In the genomic region with DNA sequence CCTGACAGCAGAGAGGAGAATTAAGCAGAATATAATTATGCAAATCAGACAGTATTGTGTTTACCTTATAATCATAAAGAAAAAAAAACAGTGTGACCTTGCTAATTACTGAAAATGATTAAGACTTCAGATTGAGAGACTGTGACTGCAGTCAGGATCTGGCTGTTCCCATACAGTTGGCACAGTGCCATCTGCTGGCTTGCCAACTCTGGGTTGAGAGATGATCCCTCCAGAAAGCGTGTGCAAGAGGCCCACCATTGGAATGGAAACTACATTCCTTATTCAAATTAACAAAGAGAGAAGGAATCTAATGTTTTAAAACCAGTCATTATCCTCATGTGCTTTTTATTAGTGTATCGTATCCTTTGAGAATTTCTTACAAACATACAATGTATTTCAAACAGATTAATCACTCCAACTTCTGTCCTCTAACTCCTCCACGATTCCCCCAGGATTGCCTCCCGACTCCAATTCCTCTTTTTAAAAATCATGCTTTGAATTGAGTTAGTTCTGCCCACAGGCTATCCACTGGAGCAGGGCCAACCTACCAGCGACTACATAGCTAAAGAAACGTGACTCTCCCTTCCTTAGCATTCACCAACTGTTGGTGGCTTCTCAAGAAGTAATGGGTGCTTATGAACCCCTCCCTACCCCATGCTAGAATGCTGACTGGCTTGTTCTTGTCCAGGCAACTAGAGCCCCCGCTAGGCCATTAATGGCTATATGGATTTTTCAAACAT, we compare ENCODE assay signal across 8 mouse cellular contexts.
DNase-seq lines count a peak whose midpoint lies in the region; ATAC-seq and TF ChIP-seq lines count a peak whose summit lies in the region.
"Had no signal": no experiment of that assay in that cellular context is flagged by ENCODE, and none has a peak within 500 bp of the region (broad histone marks: within the 10 kb centered on the region; RNA-seq: fewer than 3 reads in every experiment).

No protein-coding gene starts in this region.

- H3K27ac ChIP-seq in hindbrain, embryonic 13.5 days: no peak overlapping the region
- no peak overlapping the region for H3K27ac ChIP-seq in hindbrain, embryonic 10.5 days
- no peak overlapping the region for H3K27ac ChIP-seq in CH12.LX (ENCODE audit: insufficient read depth, low read depth)
- H3K27ac ChIP-seq: left cerebral cortex, adult 2 months had no signal

- no peak overlapping the region for H3K4me3 ChIP-seq in hindbrain, embryonic 13.5 days
- H3K4me3 ChIP-seq in hindbrain, embryonic 10.5 days: no peak overlapping the region
- H3K4me3 ChIP-seq in CH12.LX (replicated peaks in 1 of 3; ENCODE audit: low read depth in 2 of 3, low read length in 2 of 3, poor library complexity in 1 of 3): no peak overlapping the region
- H3K4me3 ChIP-seq: left cerebral cortex, adult 2 months had no signal

- H3K9me3 ChIP-seq in hindbrain, embryonic 13.5 days: no peaks in the 10 kb centered on the region
- H3K9me3 ChIP-seq in hindbrain, embryonic 10.5 days: no peaks in the 10 kb centered on the region
- no peaks in the 10 kb centered on the region for H3K9me3 ChIP-seq in CH12.LX (replicated peaks; ENCODE audit: low read length)

- no peaks in the 10 kb centered on the region for H3K4me1 ChIP-seq in hindbrain, embryonic 13.5 days (replicated peaks)
- no peaks in the 10 kb centered on the region for H3K4me1 ChIP-seq in hindbrain, embryonic 10.5 days (replicated peaks)
- H3K4me1 ChIP-seq in CH12.LX (ENCODE audit: control insufficient read depth in 1 of 2, insufficient read depth in 2 of 2): no peaks in the 10 kb centered on the region

- H3K79me2 ChIP-seq in CH12.LX (replicated peaks; ENCODE audit: control insufficient read depth, extremely low read depth, insufficient read depth, poor library complexity, severe bottlenecking): no peaks in the 10 kb centered on the region

- TF ChIP-seq EP300 in CH12.LX (IDR thresholded peaks at IDR 0.05; ENCODE audit: low read length): no peak

- 69% methylated on average over 7 of the region's 7 CpGs for WGBS in hindbrain, embryonic 13.5 days
- 83% methylated on average over 7 of the region's 7 CpGs for WGBS in hindbrain, embryonic 10.5 days

- peak in 1 of 2 experiments; percentile 47; a peak in 2 of 4 replicates for TF ChIP-seq CTCF in CH12.LX (conservative IDR thresholded peaks at IDR 0.05 in 1 of 2, IDR thresholded peaks at IDR 0.05 in 1 of 2; ENCODE audit: low read depth in 2 of 2, low read length in 2 of 2)

- H3K9ac ChIP-seq in hindbrain, embryonic 13.5 days: no peak overlapping the region
- H3K9ac ChIP-seq in CH12.LX (ENCODE audit: insufficient read depth, low read depth): no peak overlapping the region

- in situ Hi-C loops in CH12.LX (cut with MboI; ENCODE audit: low pct_ligation_motif_present, low pct_unique_long_range_greater_than_20kb, low sequenced_read_pairs): no loop called here

- H3K27me3 ChIP-seq in hindbrain, embryonic 13.5 days: no peaks in the 10 kb centered on the region
- H3K27me3 ChIP-seq in hindbrain, embryonic 10.5 days (ENCODE audit: insufficient read depth, poor library complexity, severe bottlenecking): no peaks in the 10 kb centered on the region
- H3K27me3 ChIP-seq in CH12.LX (replicated peaks): no peaks in the 10 kb centered on the region

- H3K4me2 ChIP-seq in hindbrain, embryonic 13.5 days: no peak overlapping the region
- no peak overlapping the region for H3K4me2 ChIP-seq in CH12.LX (ENCODE audit: insufficient read depth, low read depth, poor library complexity, severe bottlenecking)

- dilution Hi-C loops in CH12.LX (cut with MboI; ENCODE audit: extremely low pct_ligation_motif_present, extremely low pct_unique_long_range_greater_than_20kb, low sequenced_read_pairs): no loop called here

- ATAC-seq in hindbrain, embryonic 13.5 days (ENCODE audit: low FRiP score): peak; percentile 81

- TF ChIP-seq RAD21 in CH12.LX (IDR thresholded peaks at IDR 0.05; ENCODE audit: low read depth, low read length): peak; percentile 14

- no peaks in the 10 kb centered on the region for H3K36me3 ChIP-seq in hindbrain, embryonic 13.5 days
- H3K36me3 ChIP-seq in hindbrain, embryonic 10.5 days: no peaks in the 10 kb centered on the region
- no peaks in the 10 kb centered on the region for H3K36me3 ChIP-seq in CH12.LX (replicated peaks in 1 of 2; ENCODE audit: control insufficient read depth in 1 of 2, insufficient read depth in 1 of 2, low read length in 1 of 2)

- TF ChIP-seq POLR2A in CH12.LX (IDR thresholded peaks at IDR 0.05; ENCODE audit: low read depth, low read length): no peak

- DNase-seq in hindbrain, embryonic 10.5 days (ENCODE audit: low spot score): no peak
- DNase-seq in CH12.LX (ENCODE audit: extremely low read depth): peak; percentile 11
- DNase-seq in NIH3T3 (ENCODE audit: low read depth): peak; percentile 23
- peak; percentile 8 to 29 for DNase-seq in layer of hippocampus, postnatal 14 days (ENCODE audit: low spot score in 2 of 2)
- no peak for DNase-seq in MN1 (ENCODE audit: low spot score)
- DNase-seq in spleen, postnatal 4 days (ENCODE audit: low spot score in 2 of 2): no peak

TF ChIP-seq in CH12.LX, 34 proteins besides CTCF, POLR2A, EP300 and RAD21:
- TF ChIP-seq RCOR1 (conservative IDR thresholded peaks at IDR 0.05; ENCODE audit: low read depth, low read length): no peak
- TF ChIP-seq MAFK (IDR thresholded peaks at IDR 0.05; ENCODE audit: insufficient replicate concordance, low read length): no peak
- no peak for TF ChIP-seq UBTF (IDR thresholded peaks at IDR 0.05; ENCODE audit: low read depth, low read length)
- peak; percentile 52 for TF ChIP-seq SMC3 (IDR thresholded peaks at IDR 0.05; ENCODE audit: low read depth, low read length)

Comparison
In these comparisons a context has a peak if more than half of its experiments do, and no peak if none do; other contexts are left out.
1. DNase-seq: peak in CH12.LX (single experiment), NIH3T3 (single experiment) and layer of hippocampus, postnatal 14 days (2 of 2); none in hindbrain, embryonic 10.5 days (single experiment), MN1 (single experiment) and spleen, postnatal 4 days (0 of 2).